Mouse (Mus musculus) adrenal gland, postnatal 10 days (tissue): Measurements from ENCODE around the gene Sash3. TPM values are rescaled to one million over a fixed set of nuclear protein-coding genes. Genes with fewer than 3 reads are reported as not detected.

Experiments used
- DNase-seq: peaks from one replicate; pipeline ENCODE4 v3.0.0; 2021; ENCODE audit warnings: mixed read lengths
- long read RNA-seq, 2 experiments: library from polyadenylated mRNA; stranded (forward); transcript quantifications; one replicate each; pipeline ENCODE4 v2.0.0; 2021
- total RNA-seq, 2 experiments: library from RNA; stranded (reverse); gene quantifications; 2 replicates each; pipeline ENCODE4 v1.2.3; 2021

Gene Sash3
- 1 to 10 TPM; 4.7 to 5.3 TPM for total RNA-seq
- long read RNA-seq, experiment 1 = 0 reads
- long read RNA-seq, experiment 2, partial matches to known transcripts = 0 of 1 reads
- long read RNA-seq, experiment 2, other reads (novel, unspliced or antisense) = 1 of 1 reads

GRCm38 (mm10) chrX:48146262-48146661 lies at the start of gene Sash3:
Gene Sash3 (plus strand): TSS chrX:48146436.
- no peak for DNase-seq

GRCm38 (mm10) chrX:48096580-48096979 lies 49.7 kb upstream of the Sash3 start:
- no peak for DNase-seq

- DNase-seq = no peak
Observed at GRCm38 (mm10) chrX:48098470-48099129, 47.6 kb upstream of the Sash3 start.

GRCm38 (mm10) chrX:48099871-48100270 lies 46.4 kb upstream of the Sash3 start:
- DNase-seq = peak; percentile 35

GRCm38 (mm10) chrX:48103256-48103655 lies 43.0 kb upstream of the Sash3 start:
- no peak for DNase-seq

- DNase-seq = no peak
Observed at GRCm38 (mm10) chrX:48104736-48105441, 41.3 kb upstream of the Sash3 start.

GRCm38 (mm10) chrX:48106226-48106625 lies 40.0 kb upstream of the Sash3 start:
- DNase-seq = peak; percentile 53

- no peak for DNase-seq
Observed at GRCm38 (mm10) chrX:48108394-48109315, 37.6 kb upstream of the Sash3 start, which contains the start of gene Xpnpep2. Gene Xpnpep2 (plus strand): TSS chrX:48108725.

GRCm38 (mm10) chrX:48109316-48109655 lies 37.0 kb upstream of the Sash3 start:
- DNase-seq = no peak

- no peak for DNase-seq
Observed at GRCm38 (mm10) chrX:48119294-48119693, 26.9 kb upstream of the Sash3 start.

GRCm38 (mm10) chrX:48124132-48125071 lies 21.8 kb upstream of the Sash3 start:
- peak; percentile 82 for DNase-seq

GRCm38 (mm10) chrX:48126903-48127476 lies 19.2 kb upstream of the Sash3 start:
- DNase-seq = no peak

- DNase-seq = no peak
Observed at GRCm38 (mm10) chrX:48127502-48128218, 18.6 kb upstream of the Sash3 start.

- DNase-seq = no peak
Observed at GRCm38 (mm10) chrX:48129167-48129566, 17.1 kb upstream of the Sash3 start.

- DNase-seq = no peak
Observed at GRCm38 (mm10) chrX:48136935-48137334, 9.3 kb upstream of the Sash3 start.

GRCm38 (mm10) chrX:48138011-48138410 lies 8.2 kb upstream of the Sash3 start:
- DNase-seq = no peak

GRCm38 (mm10) chrX:48138539-48139275 lies 7.5 kb upstream of the Sash3 start:
- no peak for DNase-seq

GRCm38 (mm10) chrX:48139368-48140285 lies 6.6 kb upstream of the Sash3 start:
- no peak for DNase-seq
